Mouse (Mus musculus): ENCODE data around the gene Rnase13.

DNA sequence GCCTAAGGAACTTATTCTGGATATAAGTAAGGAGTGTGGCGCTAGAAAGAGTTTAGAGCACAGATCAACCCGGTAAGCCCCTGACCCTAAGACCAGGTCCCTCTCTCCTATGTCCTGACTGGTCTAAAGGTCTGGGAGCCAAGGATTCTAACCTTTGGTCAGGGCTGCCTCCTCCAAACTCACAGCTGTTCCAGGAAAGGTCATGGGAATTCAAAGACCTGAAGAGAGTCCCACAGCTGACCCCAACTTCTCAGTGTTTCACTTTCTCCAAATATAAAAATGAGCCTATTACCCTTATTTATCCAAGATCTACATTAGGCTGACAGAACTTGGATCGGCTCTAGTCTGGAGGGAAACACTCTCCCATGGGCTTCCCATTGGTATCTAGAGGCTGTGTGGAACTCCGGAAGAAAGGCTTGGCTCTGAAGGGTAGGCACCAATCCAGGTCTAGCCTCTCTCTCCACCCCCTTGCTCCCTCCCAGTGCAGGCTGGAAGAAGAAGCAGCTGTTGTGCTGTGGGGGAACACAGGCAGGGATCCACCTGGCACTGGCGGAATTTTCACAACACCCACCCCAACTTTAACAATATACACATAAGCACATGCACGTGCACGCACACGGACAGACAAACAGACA, 6.9 kb upstream of the Rnase13 start:
- TF ChIP-seq POLR2A (IDR thresholded peaks at IDR 0.05; ENCODE audit: insufficient read length, low read depth): no peak
- TF ChIP-seq TCF12 (IDR thresholded peaks at IDR 0.05; ENCODE audit: insufficient read depth, poor library complexity, severe bottlenecking): no peak
- TF ChIP-seq USF1 (IDR thresholded peaks at IDR 0.05; ENCODE audit: low read depth): no peak
- no peak for TF ChIP-seq SRF (IDR thresholded peaks at IDR 0.05; ENCODE audit: control insufficient read depth, insufficient read length, low read depth)
- no peak for TF ChIP-seq E2F4 (IDR thresholded peaks at IDR 0.05; ENCODE audit: insufficient read depth)
- TF ChIP-seq MYOG (IDR thresholded peaks at IDR 0.05; ENCODE audit: control insufficient read depth in 1 of 3, insufficient read depth in 1 of 3, insufficient read length in 2 of 3, low read depth in 2 of 3): peak in 1 of 3 experiments; percentile 58
- TF ChIP-seq TCF3 (IDR thresholded peaks at IDR 0.05; ENCODE audit: insufficient read length, low read depth): no peak
